8 mouse cellular contexts compared by ENCODE assay signal in genomic region chr3:95016532-95017056, GRCm38 (mm10). TPM values are rescaled to one million over a fixed set of nuclear protein-coding genes. Genes with fewer than 3 reads are reported as not detected.
DNase-seq lines count a peak whose midpoint lies in the region; ATAC-seq and TF ChIP-seq lines count a peak whose summit lies in the region.

No protein-coding gene starts in this region.

- 6% methylated on average over 21 of the region's 21 CpGs for WGBS in kidney, adult 2 months
- 5% methylated on average over 21 of the region's 21 CpGs for WGBS in hindbrain, embryonic 12.5 days
- 4% methylated on average over 21 of the region's 21 CpGs for WGBS in midbrain, embryonic 13.5 days

- H3K27me3 ChIP-seq in kidney, adult 2 months (replicated peaks; ENCODE audit: control insufficient read depth, insufficient read depth, low read length), result no peaks in the 10 kb centered on the region
- no peaks in the 10 kb centered on the region for H3K27me3 ChIP-seq in hindbrain, embryonic 12.5 days
- no peaks in the 10 kb centered on the region for H3K27me3 ChIP-seq in midbrain, embryonic 13.5 days

- no peak for DNase-seq in kidney, adult 2 months
- DNase-seq in kidney, adult 8-10 months, result no peak
- DNase-seq in Muller cell, postnatal 12 days (ENCODE audit: inconsistent ontology term), result peak; percentile 30
- no peak for DNase-seq in spleen, postnatal 10 days (ENCODE audit: low spot score in 2 of 2)
- no peak for DNase-seq in layer of hippocampus, postnatal 10 days (ENCODE audit: low spot score in 2 of 2)

- peak overlapping the region; percentile 84 for H3K4me2 ChIP-seq in hindbrain, embryonic 12.5 days (replicated peaks)
- H3K4me2 ChIP-seq in midbrain, embryonic 13.5 days (replicated peaks), result peak overlapping the region; percentile 98

- H3K36me3 ChIP-seq in kidney, adult 2 months (ENCODE audit: control insufficient read depth, insufficient read depth, low read length), result no peaks in the 10 kb centered on the region
- peaks cover 7% of the 10 kb centered on the region for H3K36me3 ChIP-seq in hindbrain, embryonic 12.5 days
- peaks cover 7% of the 10 kb centered on the region for H3K36me3 ChIP-seq in midbrain, embryonic 13.5 days

- TF ChIP-seq POLR2A in kidney, adult 2 months (IDR thresholded peaks at IDR 0.05; ENCODE audit: low read depth, low read length), result no peak

- no peaks in the 10 kb centered on the region for H3K9me3 ChIP-seq in hindbrain, embryonic 12.5 days (replicated peaks)
- H3K9me3 ChIP-seq in midbrain, embryonic 13.5 days, result no peaks in the 10 kb centered on the region

- H3K4me1 ChIP-seq in kidney, adult 2 months (ENCODE audit: control insufficient read depth, insufficient read depth, low read length), result peaks cover 5% of the 10 kb centered on the region; the same call in 1 of the 2 replicates
- H3K4me1 ChIP-seq in hindbrain, embryonic 12.5 days, result peaks cover 24% of the 10 kb centered on the region
- H3K4me1 ChIP-seq in midbrain, embryonic 13.5 days (replicated peaks), result peaks cover 28% of the 10 kb centered on the region

- H3K9ac ChIP-seq in hindbrain, embryonic 12.5 days, result peak overlapping the region; percentile 57
- peak overlapping the region; percentile 66 for H3K9ac ChIP-seq in midbrain, embryonic 13.5 days (replicated peaks)

- no peak for TF ChIP-seq CTCF in kidney, adult 2 months (conservative IDR thresholded peaks at IDR 0.05; ENCODE audit: insufficient read depth, insufficient read length, low read depth, low read length)

- H3K27ac ChIP-seq in kidney, adult 2 months (ENCODE audit: insufficient read depth, low read depth, low read length), result peak overlapping the region; percentile 36; the same call in 1 of the 2 replicates
- peak overlapping the region; percentile 94 for H3K27ac ChIP-seq in hindbrain, embryonic 12.5 days
- H3K27ac ChIP-seq in midbrain, embryonic 13.5 days, result peak overlapping the region; percentile 93

- H3K4me3 ChIP-seq in kidney, adult 2 months (ENCODE audit: insufficient read depth, low read depth, low read length), result peak overlapping the region; percentile 76
- peak overlapping the region; percentile 77 for H3K4me3 ChIP-seq in hindbrain, embryonic 12.5 days
- peak overlapping the region; percentile 82 for H3K4me3 ChIP-seq in midbrain, embryonic 13.5 days (replicated peaks)

- ATAC-seq in hindbrain, embryonic 12.5 days (ENCODE audit: low FRiP score), result no peak
- no peak for ATAC-seq in midbrain, embryonic 13.5 days
- no peak for ATAC-seq in erythroid progenitor cell, adult 5-6 weeks (replicated peaks; ENCODE audit: low FRiP score, poor library complexity, severe bottlenecking)

RNA-seq across cellular contexts. Expression of gene Zfp687, which starts 1.3 kb away (rescaled TPM):
- 16.3 and 18.5 TPM in 2 replicates for polyA plus RNA-seq in kidney, adult 2 months (2012; rRNA removed)
- polyA plus RNA-seq in hindbrain, embryonic 12.5 days (2016; fragmentation: Nextera tagmentation; extraction: Ambion mirVana), result 31.8 and 32.8 TPM in 2 replicates
- polyA plus RNA-seq in midbrain, embryonic 13.5 days (2015; fragmentation: Nextera tagmentation; extraction: Ambion mirVana), result 26.2 and 28.1 TPM in 2 replicates
- 7.9 and 26.0 TPM in 2 replicates for total RNA-seq in erythroid progenitor cell, adult 5-6 weeks (2015; ENCODE audit: low replicate concordance)
- total RNA-seq in erythroid progenitor cell, adult 5-6 weeks (2017; ENCODE audit: low replicate concordance), result 6.6 and 8.1 TPM in 2 replicates
- 10 to 100 TPM; 26.4 to 30.8 TPM for total RNA-seq in layer of hippocampus, postnatal 10 days (2021)

RNA-seq across cellular contexts. Expression of gene Psmd4, which starts 25.8 kb away (rescaled TPM):
- polyA plus RNA-seq in kidney, adult 2 months (2012; rRNA removed), result 136 TPM in 2 replicates
- polyA plus RNA-seq in hindbrain, embryonic 12.5 days (2016; fragmentation: Nextera tagmentation; extraction: Ambion mirVana), result 263 and 276 TPM in 2 replicates
- polyA plus RNA-seq in midbrain, embryonic 13.5 days (2015; fragmentation: Nextera tagmentation; extraction: Ambion mirVana), result 293 and 295 TPM in 2 replicates
- 79.6 and 112 TPM in 2 replicates for total RNA-seq in erythroid progenitor cell, adult 5-6 weeks (2015; ENCODE audit: low replicate concordance)
- total RNA-seq in erythroid progenitor cell, adult 5-6 weeks (2017; ENCODE audit: low replicate concordance), result 111 and 160 TPM in 2 replicates
- 100 to 1,000 TPM; 160 to 174 TPM for total RNA-seq in layer of hippocampus, postnatal 10 days (2021)

RNA-seq across cellular contexts. Expression of gene Pi4kb, which starts 42.1 kb away (rescaled TPM):
- polyA plus RNA-seq in kidney, adult 2 months (2012; rRNA removed), result 35.9 and 41.7 TPM in 2 replicates
- polyA plus RNA-seq in hindbrain, embryonic 12.5 days (2016; fragmentation: Nextera tagmentation; extraction: Ambion mirVana), result 24.8 and 26.9 TPM in 2 replicates
- polyA plus RNA-seq in midbrain, embryonic 13.5 days (2015; fragmentation: Nextera tagmentation; extraction: Ambion mirVana), result 24.7 and 25.3 TPM in 2 replicates
- total RNA-seq in erythroid progenitor cell, adult 5-6 weeks (2015; ENCODE audit: low replicate concordance), result 12.2 and 26.7 TPM in 2 replicates
- total RNA-seq in erythroid progenitor cell, adult 5-6 weeks (2017; ENCODE audit: low replicate concordance), result 9.5 and 26.1 TPM in 2 replicates
- total RNA-seq in layer of hippocampus, postnatal 10 days (2021), result 10 to 100 TPM; 46.5 to 50.7 TPM

Comparison
In these comparisons a context has a peak if more than half of its experiments do, and no peak if none do; other contexts are left out.
1. H3K27ac ChIP-seq: peak in every context shown above with its lines; median percentile 94 in hindbrain, embryonic 12.5 days; 93 in midbrain, embryonic 13.5 days; 36 in kidney, adult 2 months.